ENCODE assay signal across 8 mouse cellular contexts in the genomic region with DNA sequence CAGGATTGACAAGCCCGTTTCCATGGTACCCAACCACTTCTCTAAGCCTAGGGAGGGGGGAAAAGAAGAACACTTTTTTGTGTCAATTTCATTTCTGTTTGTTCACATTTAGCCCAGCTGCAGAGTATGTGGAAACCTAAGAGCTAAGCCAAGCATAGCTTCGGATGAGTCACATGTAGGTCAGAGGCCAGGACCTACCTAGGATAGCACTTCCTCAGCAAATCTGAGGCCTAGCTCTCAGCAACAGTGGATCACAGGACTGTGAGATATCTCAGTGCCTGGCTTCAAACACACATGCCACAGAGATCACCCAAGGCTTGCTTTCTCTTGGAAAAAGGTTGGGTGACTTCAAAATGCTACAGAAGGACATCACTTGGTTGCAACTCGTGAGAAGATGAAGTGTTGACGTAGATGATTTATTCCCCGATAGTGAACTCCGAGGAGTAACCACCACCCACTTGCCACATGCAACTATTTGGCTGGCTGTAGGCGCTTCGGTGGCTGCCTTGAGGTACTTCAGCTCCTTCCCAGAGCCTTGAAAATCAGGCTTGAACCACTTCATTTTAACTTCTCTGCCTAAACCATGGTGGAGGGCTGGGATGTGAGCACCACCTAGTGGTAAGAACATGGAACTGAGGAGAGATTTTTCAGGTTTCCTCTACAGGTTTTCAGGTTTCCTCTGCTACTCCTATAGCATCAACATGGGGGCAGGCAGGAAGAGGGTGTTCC.
DNase-seq lines count a peak whose midpoint lies in the region; ATAC-seq lines count a peak whose summit lies in the region.

No protein-coding gene starts in this region.

- no peaks in the 10 kb centered on the region; the same call in 1 of the 2 replicates for H3K4me1 ChIP-seq in forebrain, embryonic 15.5 days
- no peaks in the 10 kb centered on the region for H3K4me1 ChIP-seq in midbrain, embryonic 11.5 days (ENCODE audit: control insufficient read depth, insufficient read depth, low read length)
- no peaks in the 10 kb centered on the region for H3K4me1 ChIP-seq in stomach, embryonic 16.5 days (ENCODE audit: control insufficient read depth, insufficient read depth, low read length)

- peak; percentile 86 for ATAC-seq in cerebellum, adult (ENCODE audit: insufficient number of reproducible peaks, low FRiP score, low TSS enrichment)
- peak; percentile 90 for ATAC-seq in forebrain, embryonic 15.5 days (replicated peaks)
- ATAC-seq in inflammation-experienced regulatory T-cells, adult 6 months: peak; percentile 43
- ATAC-seq in midbrain, embryonic 11.5 days (ENCODE audit: low FRiP score): peak; percentile 88
- ATAC-seq in stomach, embryonic 16.5 days (ENCODE audit: insufficient read depth, low FRiP score): peak; percentile 58; the same call in 1 of the 2 replicates

- no peak overlapping the region for H3K4me3 ChIP-seq in forebrain, embryonic 15.5 days
- no peak overlapping the region for H3K4me3 ChIP-seq in midbrain, embryonic 11.5 days (ENCODE audit: low read depth, low read length)
- no peak overlapping the region for H3K4me3 ChIP-seq in stomach, embryonic 16.5 days (replicated peaks; ENCODE audit: low read length)

- H3K9ac ChIP-seq in forebrain, embryonic 15.5 days (replicated peaks): no peak overlapping the region
- H3K9ac ChIP-seq in midbrain, embryonic 11.5 days (ENCODE audit: low read length): no peak overlapping the region
- H3K9ac ChIP-seq in stomach, embryonic 16.5 days (ENCODE audit: low read length): no peak overlapping the region

- no peaks in the 10 kb centered on the region for H3K36me3 ChIP-seq in forebrain, embryonic 15.5 days
- no peaks in the 10 kb centered on the region for H3K36me3 ChIP-seq in midbrain, embryonic 11.5 days (ENCODE audit: control insufficient read depth, insufficient read depth, low read length)
- no peaks in the 10 kb centered on the region for H3K36me3 ChIP-seq in stomach, embryonic 16.5 days (ENCODE audit: control insufficient read depth, insufficient read depth, low read length)

- no peak overlapping the region for H3K27ac ChIP-seq in forebrain, embryonic 15.5 days (replicated peaks)
- no peak overlapping the region for H3K27ac ChIP-seq in midbrain, embryonic 11.5 days (ENCODE audit: low read depth, low read length)
- H3K27ac ChIP-seq in stomach, embryonic 16.5 days (ENCODE audit: low read length): no peak overlapping the region

- H3K9me3 ChIP-seq in forebrain, embryonic 15.5 days: no peaks in the 10 kb centered on the region
- no peaks in the 10 kb centered on the region for H3K9me3 ChIP-seq in midbrain, embryonic 11.5 days (ENCODE audit: control insufficient read depth, low read length)
- H3K9me3 ChIP-seq in stomach, embryonic 16.5 days (replicated peaks; ENCODE audit: control insufficient read depth, low read length): no peaks in the 10 kb centered on the region

- peak; percentile 51 for DNase-seq in testis, postnatal 10 days (ENCODE audit: low spot score)
- DNase-seq in testis, postnatal 14 days (ENCODE audit: low spot score): no peak
- peak; percentile 42 to 81 for DNase-seq in left cerebral cortex, adult 9 months (ENCODE audit: low spot score in 2 of 2)
- DNase-seq in midbrain, embryonic 11.5 days (ENCODE audit: low spot score, missing footprints): peak; percentile 94

- H3K4me2 ChIP-seq in forebrain, embryonic 15.5 days (replicated peaks): no peak overlapping the region
- no peak overlapping the region for H3K4me2 ChIP-seq in midbrain, embryonic 11.5 days
- H3K4me2 ChIP-seq in stomach, embryonic 16.5 days (ENCODE audit: low read depth, low read length): no peak overlapping the region

- no peaks in the 10 kb centered on the region for H3K27me3 ChIP-seq in forebrain, embryonic 15.5 days
- no peaks in the 10 kb centered on the region for H3K27me3 ChIP-seq in midbrain, embryonic 11.5 days (ENCODE audit: control insufficient read depth, insufficient read depth, low read length)
- no peaks in the 10 kb centered on the region for H3K27me3 ChIP-seq in stomach, embryonic 16.5 days (ENCODE audit: control insufficient read depth, insufficient read depth, low read length)

- 73% methylated on average over 8 of the region's 8 CpGs for WGBS in forebrain, embryonic 15.5 days
- WGBS in midbrain, embryonic 11.5 days: 73% methylated on average over 8 of the region's 8 CpGs
- 59% methylated on average over 8 of the region's 8 CpGs for WGBS in stomach, embryonic 16.5 days
